ENCODE assay signal across 15 mouse cellular contexts in the genomic region with DNA sequence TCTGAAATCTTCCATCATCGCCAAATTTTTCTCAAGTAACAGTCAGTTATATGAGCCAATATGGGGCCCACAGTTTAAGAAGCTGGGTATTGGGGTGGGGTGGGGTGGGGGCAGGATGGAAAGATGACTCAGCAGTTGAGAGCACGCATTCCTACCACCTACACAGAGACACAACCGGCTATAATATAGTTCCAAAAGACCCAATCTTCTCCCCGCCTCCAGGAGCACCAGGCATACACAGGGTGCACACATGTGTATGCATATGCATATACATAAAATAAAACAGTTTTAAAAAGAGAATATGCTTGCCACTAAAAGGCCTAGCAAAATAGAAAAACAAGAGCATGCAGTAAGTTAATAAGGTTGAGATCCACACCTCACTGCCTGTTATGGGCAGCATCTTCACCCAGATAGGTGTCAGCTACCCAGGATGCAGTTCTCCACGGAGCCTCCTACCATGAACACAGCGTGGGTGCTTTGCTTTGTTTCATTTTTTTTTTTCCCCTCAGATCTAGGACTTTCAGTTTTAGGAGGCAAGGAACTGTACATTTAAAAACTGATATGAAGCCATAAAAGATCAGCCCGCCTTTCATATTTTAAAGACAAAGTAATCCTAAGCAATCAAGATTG.
DNase-seq lines count a peak whose midpoint lies in the region; ATAC-seq and TF ChIP-seq lines count a peak whose summit lies in the region.
"Had no signal": no experiment of that assay in that cellular context is flagged by ENCODE, and none has a peak within 500 bp of the region (broad histone marks: within the 10 kb centered on the region; RNA-seq: fewer than 3 reads in every experiment).

No protein-coding gene starts in this region.

- H3K79me2 ChIP-seq in myocyte (ENCODE audit: control insufficient read depth, insufficient read depth): no peaks in the 10 kb centered on the region

- H3K27ac ChIP-seq in left cerebral cortex, adult 2 months: peak overlapping the region; percentile 6; the same call in 1 of the 2 replicates
- H3K27ac ChIP-seq in forebrain, embryonic 16.5 days (ENCODE audit: low read length): 0 out of 2 replicates have a peak overlapping the region, but pooled peaks have one; percentile 37
- H3K27ac ChIP-seq in liver, embryonic 14.5 days: no peak overlapping the region
- H3K27ac ChIP-seq: intestine, embryonic 15.5 days; stomach, postnatal 0 days had no signal

- TF ChIP-seq CTCF in left cerebral cortex, adult 2 months (IDR thresholded peaks at IDR 0.05): no peak
- no peak for TF ChIP-seq CTCF in liver, embryonic 14.5 days (IDR thresholded peaks at IDR 0.05; ENCODE audit: low read depth)

- 76% methylated on average over 7 of the region's 7 CpGs for WGBS in forebrain, embryonic 16.5 days
- WGBS in liver, embryonic 14.5 days (ENCODE audit: insufficient replicate concordance): 55% methylated on average over 7 of the region's 7 CpGs

- H3K4me1 ChIP-seq in forebrain, embryonic 16.5 days (replicated peaks; ENCODE audit: control insufficient read depth, insufficient read depth, low read length): peaks cover 19% of the 10 kb centered on the region
- H3K4me1 ChIP-seq in liver, embryonic 14.5 days (replicated peaks; ENCODE audit: control insufficient read depth in 2 of 2, insufficient read depth in 2 of 2, low read length in 1 of 2): 0 out of 4 replicates have a peak, but pooled peaks cover 0 to 1% of the 10 kb centered on the region in 2 experiments
- H3K4me1 ChIP-seq: intestine, embryonic 15.5 days had no signal

- H3ac ChIP-seq in myocyte (ENCODE audit: control insufficient read depth, insufficient read length): no peak overlapping the region

- no peak overlapping the region for H3K4me3 ChIP-seq in left cerebral cortex, adult 2 months
- no peak overlapping the region for H3K4me3 ChIP-seq in forebrain, embryonic 16.5 days (replicated peaks; ENCODE audit: low read length)
- H3K4me3 ChIP-seq in liver, embryonic 14.5 days (ENCODE audit: insufficient read depth in 1 of 2, low read depth in 2 of 2, low read length in 2 of 2): no peak overlapping the region
- no peak overlapping the region for H3K4me3 ChIP-seq in myocyte
- H3K4me3 ChIP-seq: intestine, embryonic 15.5 days had no signal

- H3K9ac ChIP-seq in forebrain, embryonic 16.5 days (replicated peaks; ENCODE audit: low read depth, low read length): no peak overlapping the region
- no peak overlapping the region for H3K9ac ChIP-seq in liver, embryonic 14.5 days (replicated peaks)
- H3K9ac ChIP-seq: intestine, embryonic 15.5 days had no signal

- intact Hi-C loops in left cerebral cortex, adult 2 months (cut with DNase I): no loop called here
- intact Hi-C loops in left cerebral cortex, postnatal 4 days (cut with DNase I): no loop called here

- no peak overlapping the region for H3K4me2 ChIP-seq in forebrain, embryonic 16.5 days (ENCODE audit: low read length)
- no peak overlapping the region for H3K4me2 ChIP-seq in liver, embryonic 14.5 days (ENCODE audit: low read depth)
- H3K4me2 ChIP-seq in myocyte (ENCODE audit: low read depth): peak overlapping the region; percentile 66
- H3K4me2 ChIP-seq: intestine, embryonic 15.5 days had no signal

- H3K36me3 ChIP-seq in forebrain, embryonic 16.5 days (ENCODE audit: control insufficient read depth, insufficient read depth): no peaks in the 10 kb centered on the region
- no peaks in the 10 kb centered on the region for H3K36me3 ChIP-seq in liver, embryonic 14.5 days (replicated peaks; ENCODE audit: control insufficient read depth, insufficient read depth, low read depth)
- H3K36me3 ChIP-seq in myocyte (ENCODE audit: control insufficient read depth, insufficient read depth): no peaks in the 10 kb centered on the region
- H3K36me3 ChIP-seq: intestine, embryonic 15.5 days had no signal

- DNase-seq in left cerebral cortex, adult 2 months (ENCODE audit: extremely low spot score in 1 of 2, low spot score in 2 of 2): no peak
- DNase-seq in left cerebral cortex, postnatal 4 days: no peak
- no peak for DNase-seq in liver, embryonic 14.5 days (ENCODE audit: low read depth in 3 of 3, low spot score in 3 of 3)
- no peak for DNase-seq in cerebellum, adult 9-10 months
- DNase-seq: adrenal gland, postnatal 25 days; cerebellum, postnatal 10 days; heart, adult 18-20 months; kidney, postnatal 10 days; lung, postnatal 4 days; thymus, postnatal 36 days had no signal

- TF ChIP-seq EP300 in liver, embryonic 14.5 days (IDR thresholded peaks at IDR 0.05; ENCODE audit: low read depth): no peak

- no peak for TF ChIP-seq POLR2A in myocyte (IDR thresholded peaks at IDR 0.05; ENCODE audit: insufficient read length, low read depth)

- ATAC-seq in forebrain, embryonic 16.5 days: no peak
- ATAC-seq in liver, embryonic 14.5 days (ENCODE audit: insufficient read depth): peak; percentile 57; the same call in 1 of the 2 replicates
- ATAC-seq in granulocyte monocyte progenitor cell, adult 5-6 weeks (replicated peaks; ENCODE audit: poor library complexity, severe bottlenecking): no peak
- ATAC-seq: intestine, embryonic 15.5 days had no signal

- H3K27me3 ChIP-seq in forebrain, embryonic 16.5 days (replicated peaks; ENCODE audit: control insufficient read depth, insufficient read depth, low read length): no peaks in the 10 kb centered on the region
- H3K27me3 ChIP-seq in liver, embryonic 14.5 days (ENCODE audit: control insufficient read depth, insufficient read depth, low read length): no peaks in the 10 kb centered on the region
- no peaks in the 10 kb centered on the region for H3K27me3 ChIP-seq in myocyte (ENCODE audit: control insufficient read depth, insufficient read depth, insufficient read length)
- H3K27me3 ChIP-seq: intestine, embryonic 15.5 days had no signal

- no peaks in the 10 kb centered on the region for H3K9me3 ChIP-seq in forebrain, embryonic 16.5 days (ENCODE audit: control insufficient read depth, low read length)
- H3K9me3 ChIP-seq in liver, embryonic 14.5 days (ENCODE audit: control insufficient read depth, low read length): no peaks in the 10 kb centered on the region
- H3K9me3 ChIP-seq: intestine, embryonic 15.5 days had no signal

TF ChIP-seq in myocyte, 11 proteins besides CTCF, POLR2A, EP300 and RAD21:
- TF ChIP-seq MYOG (IDR thresholded peaks at IDR 0.05; ENCODE audit: control insufficient read depth in 1 of 3, insufficient read depth in 1 of 3, insufficient read length in 2 of 3, low read depth in 2 of 3): no peak
- TF ChIP-seq MAX (IDR thresholded peaks at IDR 0.05; ENCODE audit: low read depth): no peak
- TF ChIP-seq E2F4 (IDR thresholded peaks at IDR 0.05; ENCODE audit: insufficient read depth): no peak
- TF ChIP-seq SRF (IDR thresholded peaks at IDR 0.05; ENCODE audit: control insufficient read depth, insufficient read length, low read depth): no peak
- TF ChIP-seq TCF12 (IDR thresholded peaks at IDR 0.05; ENCODE audit: insufficient read depth, poor library complexity, severe bottlenecking): no peak
- no peak for TF ChIP-seq USF1 (IDR thresholded peaks at IDR 0.05; ENCODE audit: low read depth)
- TF ChIP-seq MYOD1 (IDR thresholded peaks at IDR 0.05; ENCODE audit: control insufficient read depth in 1 of 3, insufficient read length in 2 of 3, low read depth in 2 of 3): no peak
- no peak for TF ChIP-seq CEBPB (IDR thresholded peaks at IDR 0.05; ENCODE audit: insufficient read depth, poor library complexity, severe bottlenecking)
- no peak for TF ChIP-seq POLR2AphosphoS2 (IDR thresholded peaks at IDR 0.05; ENCODE audit: insufficient read length, low read depth)
- TF ChIP-seq TCF3 (IDR thresholded peaks at IDR 0.05; ENCODE audit: insufficient read length, low read depth): no peak
- TF ChIP-seq REST (IDR thresholded peaks at IDR 0.05; ENCODE audit: insufficient read depth, insufficient read length): no peak
